Mouse (Mus musculus) stomach, adult 2 months (tissue): ENCODE measurements around the gene Olfr1160. TPM values are rescaled to one million over a fixed set of nuclear protein-coding genes. Genes with fewer than 3 reads are reported as not detected.

Source experiments
- polyA plus RNA-seq: library from polyadenylated mRNA; depleted of rRNA; stranded (reverse); fragments of >200 nt; gene quantifications from 2 replicates; pipeline ENCODE4 v1.2.3, GENCODE M21; 2012; rRNA removed

Olfr1160 gene
- polyA plus RNA-seq = not detected in 2 replicates

DNA sequence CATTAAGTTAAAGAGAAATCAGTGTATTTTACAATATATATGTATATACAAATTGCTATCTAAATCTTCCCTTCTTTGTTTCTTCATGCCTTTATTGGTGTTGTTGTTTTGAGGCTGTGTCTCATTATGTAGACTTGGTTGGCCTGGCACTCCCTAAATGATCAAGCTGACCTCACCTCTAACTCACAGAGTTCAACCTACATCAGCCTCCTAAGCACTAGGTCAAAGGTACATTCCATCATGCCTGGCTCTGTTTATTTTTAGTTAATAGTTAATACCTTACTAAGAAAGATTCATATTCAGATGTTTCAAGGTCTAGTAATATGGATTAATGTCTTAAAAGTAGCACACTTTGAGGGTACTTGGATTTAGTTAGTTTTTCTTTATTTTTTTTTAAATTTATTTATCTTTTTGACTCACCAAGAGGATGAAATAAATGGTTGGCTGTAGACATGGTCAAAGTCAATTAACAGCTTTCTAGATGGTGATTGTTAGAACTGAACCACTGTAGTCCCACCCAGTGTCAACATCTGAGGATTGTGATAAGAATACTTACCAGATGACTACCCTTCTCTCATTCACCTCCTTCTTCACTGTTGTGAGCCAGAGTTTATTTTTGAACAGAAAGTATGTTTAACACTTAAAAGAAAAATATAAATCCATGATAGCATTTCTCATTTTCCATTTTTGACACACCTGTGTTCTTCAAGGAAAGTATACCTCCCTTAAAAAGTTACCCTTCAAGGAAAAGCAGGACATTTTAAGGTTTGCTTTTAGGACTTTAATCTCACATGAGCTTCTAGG is at the start of gene Olfr1160:
TSS of gene Olfr1160 (minus strand) at position 754 of the 804 bp plus-strand sequence.

DNA sequence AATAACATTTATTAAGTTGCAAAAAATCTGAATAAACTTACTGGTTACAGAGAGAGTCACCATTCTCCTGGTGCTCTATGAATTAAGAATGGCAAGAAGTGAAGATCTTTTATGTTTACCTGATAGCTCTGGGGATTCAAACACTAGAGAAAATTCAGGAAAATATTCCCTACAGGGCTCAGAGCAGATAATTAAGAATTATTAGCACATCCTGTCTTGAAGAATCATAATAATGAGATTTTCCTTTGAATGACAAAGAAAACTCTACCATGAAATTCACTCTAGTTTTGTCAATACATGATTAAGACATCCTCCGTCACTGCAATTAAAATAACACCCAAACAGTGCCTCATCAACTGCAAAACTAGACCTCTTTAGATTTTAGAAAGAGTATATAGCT is 43.0 kb upstream of the Olfr1160 start, which contains the start of gene Olfr1162:
TSS of gene Olfr1162 (minus strand) at position 101 of the 400 bp plus-strand sequence.

DNA sequence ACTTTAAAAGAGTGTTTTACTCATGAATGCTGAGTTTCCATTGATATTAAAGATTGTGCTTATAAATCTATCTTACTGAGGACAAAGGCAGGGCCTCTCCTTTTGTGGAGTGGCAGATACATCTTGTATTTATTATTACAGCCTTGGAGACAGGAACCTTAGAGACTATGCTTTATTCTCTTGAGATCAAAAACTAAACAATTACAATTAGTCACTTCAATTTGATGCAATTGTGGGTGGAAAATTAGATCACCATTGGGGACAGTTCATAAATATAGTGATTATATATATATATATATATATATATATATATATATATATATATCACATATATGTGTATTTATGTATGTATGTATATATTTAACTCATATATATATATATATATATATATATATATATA is 29.5 kb upstream of the Olfr1160 start, which contains the start of gene Olfr73:
TSS of gene Olfr73 (minus strand) at position 101 of the 400 bp plus-strand sequence.

DNA sequence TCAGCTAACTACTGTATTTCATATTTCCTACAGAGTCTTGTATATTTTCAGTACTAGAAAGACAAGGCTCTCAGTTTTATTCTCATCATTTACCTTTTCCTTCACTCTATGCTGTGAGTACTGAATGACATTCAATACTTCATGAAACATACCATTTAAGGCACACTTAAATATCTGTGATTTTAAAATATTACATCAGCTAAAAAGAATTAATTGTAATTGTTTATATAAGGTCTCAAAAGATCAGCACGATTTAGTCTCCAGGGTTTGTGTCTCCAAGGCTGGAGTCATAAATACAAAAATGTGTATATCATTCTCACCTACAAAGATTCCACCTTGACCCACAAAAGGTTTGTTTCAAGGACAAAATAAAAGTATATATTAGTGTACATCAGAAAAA is 14.4 kb upstream of the Olfr1160 start, which contains the start of gene Olfr1161:
TSS of gene Olfr1161 (plus strand) at position 301 of the 400 bp plus-strand sequence.

GRCm38 (mm10) chr2:87989813-87990212 is 18.3 kb downstream of the Olfr1160 start, which contains the start of gene Olfr1158:
Gene Olfr1158 (plus strand): TSS chr2:87990113.

GRCm38 (mm10) chr2:87974563-87974962 is 33.5 kb downstream of the Olfr1160 start, which contains the start of gene Olfr74:
Gene Olfr74 (minus strand): TSS chr2:87974663.

DNA sequence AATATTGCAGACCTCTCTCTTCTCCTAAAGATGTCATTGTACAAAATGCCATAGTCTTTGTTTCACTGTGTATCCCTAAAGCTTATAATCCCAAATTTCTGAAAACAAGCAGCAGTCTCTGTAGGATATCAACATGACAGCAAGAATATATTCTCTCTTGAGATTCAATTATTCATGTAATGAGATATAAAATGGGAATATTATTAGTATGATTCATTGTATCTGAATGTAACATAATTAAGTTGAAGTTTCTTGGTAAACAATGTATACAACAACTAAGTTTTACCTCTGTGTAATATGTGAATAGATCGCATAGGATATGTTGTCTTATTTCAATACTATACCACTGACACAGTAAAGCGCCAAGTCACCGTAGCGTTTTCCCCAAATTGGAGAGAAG is 39.9 kb downstream of the Olfr1160 start, which contains the start of gene Olfr1157:
TSS of gene Olfr1157 (minus strand) at position 101 of the 400 bp plus-strand sequence.

DNA sequence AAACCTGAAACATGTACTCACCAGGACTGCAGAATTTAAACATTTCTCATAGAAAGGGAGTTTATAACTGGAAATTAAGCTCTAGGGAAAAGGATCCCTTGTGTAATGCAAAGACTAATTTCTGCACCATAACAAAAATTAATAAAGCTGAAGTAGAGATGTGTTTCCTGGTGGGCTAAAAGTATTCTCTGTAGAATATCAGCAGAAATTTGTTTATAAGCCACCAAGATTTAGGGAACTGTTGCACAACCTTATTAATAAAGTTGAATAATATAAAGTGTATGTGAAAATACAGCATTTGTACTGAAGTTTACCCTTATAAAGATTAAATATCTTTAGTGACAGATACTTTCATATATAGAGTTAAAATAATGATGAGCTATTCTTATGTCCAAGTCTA is 55.1 kb downstream of the Olfr1160 start, which contains the start of gene Olfr1156:
TSS of gene Olfr1156 (minus strand) at position 101 of the 400 bp plus-strand sequence.

Other genes with a start within 250 kb of the Olfr1160 start
- not detected in 2 replicates for gene Olfr152, start 228.8 kb downstream of the Olfr1160 start, polyA plus RNA-seq
- not detected in 2 replicates for gene Olfr1143, start 207.7 kb downstream of the Olfr1160 start, polyA plus RNA-seq
- gene Olfr1145, start 198.4 kb downstream of the Olfr1160 start, polyA plus RNA-seq = not detected in 2 replicates
- not detected in 2 replicates for gene Olfr1148, start 177.7 kb downstream of the Olfr1160 start, polyA plus RNA-seq
- not detected in 2 replicates for gene Olfr1150-ps1, start 164.3 kb downstream of the Olfr1160 start, polyA plus RNA-seq
- not detected in 2 replicates for gene Olfr1151, start 152.4 kb downstream of the Olfr1160 start, polyA plus RNA-seq
- not detected in 2 replicates for gene Olfr1152, start 141.8 kb downstream of the Olfr1160 start, polyA plus RNA-seq
- not detected in 2 replicates for gene Olfr1153, start 113.3 kb downstream of the Olfr1160 start, polyA plus RNA-seq
- not detected in 2 replicates for gene Olfr1154, start 103.1 kb downstream of the Olfr1160 start, polyA plus RNA-seq
- not detected in 2 replicates for gene Olfr1155, start 63.1 kb downstream of the Olfr1160 start, polyA plus RNA-seq
- not detected in 2 replicates for gene Olfr1156, start 55.2 kb downstream of the Olfr1160 start, polyA plus RNA-seq
- gene Olfr1157, start 40.0 kb downstream of the Olfr1160 start, polyA plus RNA-seq = not detected in 2 replicates
- not detected in 2 replicates for gene Olfr74, start 33.6 kb downstream of the Olfr1160 start, polyA plus RNA-seq
- not detected in 2 replicates for gene Olfr1158, start 18.2 kb downstream of the Olfr1160 start, polyA plus RNA-seq
- gene Olfr1161, start 14.5 kb upstream of the Olfr1160 start, polyA plus RNA-seq = not detected in 2 replicates
- gene Olfr73, start 29.4 kb upstream of the Olfr1160 start, polyA plus RNA-seq = not detected in 2 replicates
- gene Olfr1162, start 42.9 kb upstream of the Olfr1160 start, polyA plus RNA-seq = not detected in 2 replicates
- not detected in 2 replicates for gene Olfr1163, start 63.6 kb upstream of the Olfr1160 start, polyA plus RNA-seq
- not detected in 2 replicates for gene Olfr1164, start 85.7 kb upstream of the Olfr1160 start, polyA plus RNA-seq
- gene Olfr1166, start 120.0 kb upstream of the Olfr1160 start, polyA plus RNA-seq = not detected in 2 replicates
- gene Olfr1167, start 146.9 kb upstream of the Olfr1160 start, polyA plus RNA-seq = not detected in 2 replicates
- gene Olfr1168, start 173.6 kb upstream of the Olfr1160 start, polyA plus RNA-seq = not detected in 2 replicates
- gene Olfr1170, start 220.1 kb upstream of the Olfr1160 start, polyA plus RNA-seq = not detected in 2 replicates